Mouse (Mus musculus): ENCODE results near the gene Poldip2. TPM values are rescaled to one million over a fixed set of nuclear protein-coding genes. Genes with fewer than 3 reads are reported as not detected.

Poldip2 gene
- total and polyA plus RNA-seq, 3 experiments = 102 to 144 (median 103) TPM

GRCm38 (mm10) chr11:78536080-78536689, 24.2 kb downstream of the Poldip2 start, which contains the start of the genes Tnfaip1 and Ift20:
Gene Tnfaip1, minus strand, starts transcription at chr11:78536332.
Gene Ift20, plus strand, starts transcription at chr11:78536361.
- in situ Hi-C loops (cut with MboI; ENCODE audit: low pct_ligation_motif_present, low pct_unique_long_range_greater_than_20kb, low sequenced_read_pairs) (no loop called here), dilution Hi-C loops (cut with MboI; ENCODE audit: extremely low pct_ligation_motif_present, extremely low pct_unique_long_range_greater_than_20kb, low sequenced_read_pairs) (no loop called here)
- peaks cover 25 to 51% of the 10 kb centered on the region in 2 experiments for H3K36me3 ChIP-seq (replicated peaks in 1 of 2; ENCODE audit: control insufficient read depth in 1 of 2, insufficient read depth in 1 of 2, low read length in 1 of 2)
- peak within 1 kb of the TSS; percentile 96 for H3K4me2 ChIP-seq (ENCODE audit: insufficient read depth, low read depth, poor library complexity, severe bottlenecking)
- H3K27me3 ChIP-seq (replicated peaks) = no peaks in the 10 kb centered on the region
- H3K79me2 ChIP-seq (replicated peaks; ENCODE audit: control insufficient read depth, extremely low read depth, insufficient read depth, poor library complexity, severe bottlenecking) = peaks cover 69% of the 10 kb centered on the region
- H3K4me1 ChIP-seq (ENCODE audit: control insufficient read depth in 1 of 2, insufficient read depth in 2 of 2) = peaks cover 14 to 42% of the 10 kb centered on the region in 2 experiments
- no peaks in the 10 kb centered on the region for H3K9me3 ChIP-seq (replicated peaks; ENCODE audit: low read length)
- peak; percentile 100 for DNase-seq (ENCODE audit: extremely low read depth)
- H3K27ac ChIP-seq (ENCODE audit: insufficient read depth, low read depth) = peak within 1 kb of the TSS; percentile 72
- H3K9ac ChIP-seq (ENCODE audit: insufficient read depth, low read depth) = peak within 1 kb of the TSS; percentile 77
- TF ChIP-seq HCFC1 (IDR thresholded peaks at IDR 0.05; ENCODE audit: low read depth, low read length) = peak; percentile 95
- peak; percentile 87; the same call in 1 of the 2 replicates for TF ChIP-seq ZMIZ1 (IDR thresholded peaks at IDR 0.05; ENCODE audit: low read depth, low read length)
- no peak for TF ChIP-seq USF2 (conservative IDR thresholded peaks at IDR 0.05; ENCODE audit: low read depth, low read length)
- TF ChIP-seq MYC (IDR thresholded peaks at IDR 0.05; ENCODE audit: low read depth, low read length) = peak; percentile 88
- TF ChIP-seq POLR2AphosphoS2 (IDR thresholded peaks at IDR 0.05; ENCODE audit: low read depth, low read length) = peak; percentile 85; the same call in 1 of the 2 replicates
- no peak for TF ChIP-seq SMC3 (IDR thresholded peaks at IDR 0.05; ENCODE audit: low read depth, low read length)
- TF ChIP-seq IRF4 (IDR thresholded peaks at IDR 0.05; ENCODE audit: low read depth, low read length) = peak; percentile 36; the same call in 1 of the 2 replicates
- peak; percentile 100 for TF ChIP-seq KAT2A (IDR thresholded peaks at IDR 0.05; ENCODE audit: insufficient replicate concordance, low read length)
- TF ChIP-seq E2F4 (IDR thresholded peaks at IDR 0.05; ENCODE audit: insufficient replicate concordance, low read depth, low read length) = no peak; the same call in 1 of the 2 replicates
- TF ChIP-seq MEF2A (IDR thresholded peaks at IDR 0.05; ENCODE audit: borderline replicate concordance, low read depth, low read length) = peak; percentile 75
- TF ChIP-seq RCOR1 (conservative IDR thresholded peaks at IDR 0.05; ENCODE audit: low read depth, low read length) = no peak
- peak; percentile 99 for TF ChIP-seq CHD2 (IDR thresholded peaks at IDR 0.05; ENCODE audit: low read length)
- TF ChIP-seq NELFE (IDR thresholded peaks at IDR 0.05; ENCODE audit: low read depth, low read length) = peak; percentile 93
- TF ChIP-seq ETS1 (conservative IDR thresholded peaks at IDR 0.05; ENCODE audit: low read depth, low read length) = no peak
- TF ChIP-seq JUND (conservative IDR thresholded peaks at IDR 0.05; ENCODE audit: low read depth, low read length) = no peak
- peak; percentile 92; the same call in 1 of the 2 replicates for TF ChIP-seq GABPA (IDR thresholded peaks at IDR 0.05; ENCODE audit: insufficient replicate concordance, low read depth, low read length)
- TF ChIP-seq MAFK (IDR thresholded peaks at IDR 0.05; ENCODE audit: insufficient replicate concordance, low read length) = no peak
- TF ChIP-seq MXI1 (IDR thresholded peaks at IDR 0.05; ENCODE audit: low read depth, low read length) = peak; percentile 92
- TF ChIP-seq JUN (IDR thresholded peaks at IDR 0.05; ENCODE audit: insufficient read depth, low read depth, low read length) = peak; percentile 4; the same call in 1 of the 2 replicates
- TF ChIP-seq USF1 (IDR thresholded peaks at IDR 0.05; ENCODE audit: low read depth, low read length) = no peak
- TF ChIP-seq PAX5 (IDR thresholded peaks at IDR 0.05; ENCODE audit: low read length) = no peak
- TF ChIP-seq CHD1 (IDR thresholded peaks at IDR 0.05; ENCODE audit: low read depth, low read length) = no peak
- peak; percentile 73; the same call in 1 of the 2 replicates for TF ChIP-seq TBP (conservative IDR thresholded peaks at IDR 0.05; ENCODE audit: low read depth, low read length)
- TF ChIP-seq UBTF (IDR thresholded peaks at IDR 0.05; ENCODE audit: low read depth, low read length) = no peak; the same call in none of the 2 replicates
- TF ChIP-seq ZC3H11A (IDR thresholded peaks at IDR 0.05; ENCODE audit: low read depth, low read length) = no peak
- TF ChIP-seq RAD21 (IDR thresholded peaks at IDR 0.05; ENCODE audit: low read depth, low read length) = no peak
- no peak for TF ChIP-seq EP300 (IDR thresholded peaks at IDR 0.05; ENCODE audit: low read length)
- TF ChIP-seq BHLHE40 (IDR thresholded peaks at IDR 0.05; ENCODE audit: low read depth, low read length) = peak; percentile 24; the same call in 1 of the 2 replicates
- peak; percentile 82; the same call in 1 of the 2 replicates for TF ChIP-seq MAZ (IDR thresholded peaks at IDR 0.05; ENCODE audit: low read depth, low read length)
- TF ChIP-seq SIN3A (IDR thresholded peaks at IDR 0.05; ENCODE audit: low read length) = peak; percentile 92; the same call in 1 of the 2 replicates
- TF ChIP-seq CTCF (conservative IDR thresholded peaks at IDR 0.05 in 1 of 2, IDR thresholded peaks at IDR 0.05 in 1 of 2; ENCODE audit: low read depth in 2 of 2, low read length in 2 of 2) = no peak
- peak; percentile 61 for TF ChIP-seq MAX (IDR thresholded peaks at IDR 0.05; ENCODE audit: low read length)
- TF ChIP-seq POLR2A (IDR thresholded peaks at IDR 0.05; ENCODE audit: low read depth, low read length) = peak; percentile 97
- TF ChIP-seq NRF1 (IDR thresholded peaks at IDR 0.05; ENCODE audit: low read depth, low read length) = peak; percentile 67
- no peak for TF ChIP-seq ZNF384 (IDR thresholded peaks at IDR 0.05; ENCODE audit: low read depth, low read length)
- no peak for TF ChIP-seq ZKSCAN1 (IDR thresholded peaks at IDR 0.05; ENCODE audit: borderline replicate concordance, low read depth, low read length)
- TF ChIP-seq ELF1 (IDR thresholded peaks at IDR 0.05; ENCODE audit: low read depth, low read length) = peak; percentile 98
- peak; percentile 89 for TF ChIP-seq TCF12 (IDR thresholded peaks at IDR 0.05; ENCODE audit: low read depth, low read length)
- peak within 1 kb of the TSS; percentile 70 to 86 (median 86) for H3K4me3 ChIP-seq (replicated peaks in 1 of 3; ENCODE audit: low read depth in 2 of 3, low read length in 2 of 3, poor library complexity in 1 of 3)
